Mouse (Mus musculus) small intestine, adult 2 months (tissue): Measurements from ENCODE around the gene Nprl2. TPM values are rescaled to one million over a fixed set of nuclear protein-coding genes. Genes with fewer than 3 reads are reported as not detected.

Experiments used
- H3K27ac ChIP-seq: fragments of 200-500 bp; 2 replicates; pipeline ENCODE4 v1.5.1; 2012; ENCODE audit warnings: low read depth, low read length, control low read depth, inconsistent platforms; ENCODE audit not compliant: insufficient read depth
- H3K27me3 ChIP-seq: fragments of 200-500 bp; 2 replicates; pipeline ENCODE4 v1.6.1; 2012; ENCODE audit warnings: mild to moderate bottlenecking, moderate library complexity, low read length, inconsistent platforms; ENCODE audit not compliant: control insufficient read depth, insufficient read depth
- H3K36me3 ChIP-seq: fragments of 200-500 bp; 2 replicates; pipeline ENCODE4 v1.6.1; 2012; ENCODE audit warnings: mild to moderate bottlenecking, low read length, control low read depth, inconsistent platforms; ENCODE audit not compliant: control insufficient read depth, insufficient read depth
- H3K4me1 ChIP-seq: fragments of 200-500 bp; 2 replicates; pipeline ENCODE4 v1.6.1; 2012; ENCODE audit warnings: low read length, inconsistent platforms, mixed read lengths; ENCODE audit not compliant: control insufficient read depth, insufficient read depth, insufficient read length
- H3K4me3 ChIP-seq: fragments of 200-500 bp; 2 replicates; pipeline ENCODE4 v1.5.1; 2012; ENCODE audit warnings: low read depth, mild to moderate bottlenecking, control low read depth, inconsistent platforms, low read length, moderate library complexity
- CTCF ChIP-seq: fragments of 200-500 bp; IDR thresholded peaks from 2 replicates; pipeline ENCODE4 v1.5.1; 2012; ENCODE audit warnings: low read depth, mild to moderate bottlenecking, control low read depth, inconsistent platforms, low read length, moderate library complexity, mixed read lengths; ENCODE audit not compliant: insufficient replicate concordance, insufficient read length; ENCODE audit errors: extremely low read depth
- POLR2A ChIP-seq: fragments of 200-500 bp; IDR thresholded peaks from 2 replicates; pipeline ENCODE4 v1.6.1; 2012; ENCODE audit warnings: low read depth, mild to moderate bottlenecking, control low read depth, inconsistent platforms, low read length, moderate library complexity
- WGBS: fragments of 180-500 bp; shearing (Covaris S2); methylation state at CpG from one replicate; pipeline ENCODE4 v1.1.7; 2018; 5-methylcytosine and 5-hydroxymethylcytosine counted together
- polyA plus RNA-seq: library from polyadenylated mRNA; depleted of rRNA; stranded (reverse); fragments of >200 nt; gene quantifications from 2 replicates; pipeline ENCODE4 v1.2.3, GENCODE M21; 2012

Gene Nprl2
- polyA plus RNA-seq, 1 experiment = 23.3 TPM

DNA sequence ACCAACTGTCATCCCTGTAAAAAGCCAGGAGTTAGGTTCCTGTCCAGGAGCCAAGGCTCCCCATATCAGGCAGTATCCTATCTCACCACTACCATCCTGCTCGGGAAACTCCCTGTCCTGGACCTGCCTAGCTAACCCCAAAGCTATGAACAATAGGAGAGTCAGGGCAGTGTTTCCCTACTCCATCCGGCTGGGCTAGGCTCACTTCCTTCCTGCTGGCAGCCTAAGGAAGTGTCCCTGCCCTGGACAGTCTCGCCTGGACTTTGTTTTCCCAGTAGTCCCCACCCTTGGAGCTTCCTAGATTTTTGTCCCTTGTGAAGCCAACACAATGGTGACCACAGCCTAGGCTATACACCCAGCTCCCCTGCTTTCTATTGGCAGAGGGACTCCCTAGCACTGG lies 24.8 kb downstream of the Nprl2 start:
- Histone ChIP-seq H3K27ac (peak overlapping the region; percentile 99), H3K4me1 (peaks cover 35% of the 10 kb centered on the region), H3K27me3 (no peaks in the 10 kb centered on the region), H3K4me3 (peak overlapping the region; percentile 89), H3K36me3 (peaks cover 12% of the 10 kb centered on the region)
- peak; percentile 47; the same call in 1 of the 2 replicates for TF ChIP-seq CTCF
- TF ChIP-seq POLR2A = peak; percentile 45; the same call in 1 of the 2 replicates
- WGBS = 19% methylated on average over 3 of the region's 3 CpGs

DNA sequence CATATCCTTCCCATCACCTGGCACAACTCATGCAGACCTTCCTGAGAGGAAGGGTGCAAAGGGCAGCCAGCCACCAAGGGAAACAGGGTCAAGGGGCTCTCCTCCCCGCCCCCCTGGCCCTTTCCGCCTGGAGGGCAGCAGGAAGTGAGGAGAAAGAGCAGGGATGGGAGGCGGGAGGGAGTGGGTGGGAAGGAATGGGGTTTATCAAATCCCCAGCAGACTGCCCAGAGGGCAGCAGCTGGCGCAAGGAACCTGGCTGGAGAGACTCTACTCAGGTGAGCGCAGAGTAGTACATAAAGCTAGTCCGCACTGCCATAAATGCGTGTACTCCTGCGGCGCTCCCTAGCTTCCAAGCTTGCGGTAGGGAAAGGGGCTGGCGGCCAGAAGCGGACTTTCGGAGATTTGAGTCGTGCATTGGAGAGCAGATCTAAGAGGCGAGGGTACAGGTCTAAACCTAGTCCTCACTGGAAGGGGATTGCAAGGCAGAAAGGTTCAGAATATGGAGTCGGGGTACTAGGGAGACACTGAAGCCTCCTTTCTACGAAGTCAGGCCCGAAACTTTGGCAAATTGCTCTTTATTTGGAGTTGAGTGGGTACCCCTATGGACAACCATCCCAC lies 25.8 kb downstream of the Nprl2 start, which contains the start of gene Hyal2:
TSS of gene Hyal2 (plus strand) at position 244 of the 618 bp plus-strand sequence.
- H3K27me3 ChIP-seq = no peaks in the 10 kb centered on the region
- 13% methylated on average over 18 of the region's 18 CpGs for WGBS
- no peak for TF ChIP-seq CTCF
- TF ChIP-seq POLR2A = peak; percentile 31; the same call in 1 of the 2 replicates
- H3K4me3 ChIP-seq = peak within 1 kb of the TSS; percentile 89
- H3K36me3 ChIP-seq = peaks cover 15% of the 10 kb centered on the region
- H3K4me1 ChIP-seq = peaks cover 39% of the 10 kb centered on the region
- H3K27ac ChIP-seq = peak within 1 kb of the TSS; percentile 99

GRCm38 (mm10) chr9:107568331-107569261 lies 26.6 kb downstream of the Nprl2 start:
- H3K4me3 ChIP-seq = peak overlapping the region; percentile 89
- H3K27me3 ChIP-seq = no peaks in the 10 kb centered on the region
- peaks cover 39% of the 10 kb centered on the region for H3K4me1 ChIP-seq
- TF ChIP-seq CTCF (no peak), POLR2A (no peak; the same call in 1 of the 2 replicates)
- under 1% methylated on average over 41 of the region's 41 CpGs for WGBS
- peak overlapping the region; percentile 99 for H3K27ac ChIP-seq
- peaks cover 20% of the 10 kb centered on the region for H3K36me3 ChIP-seq

- Histone ChIP-seq H3K27ac (peak overlapping the region; percentile 99), H3K36me3 (peaks cover 20% of the 10 kb centered on the region), H3K4me1 (peaks cover 33% of the 10 kb centered on the region), H3K27me3 (no peaks in the 10 kb centered on the region), H3K4me3 (peak overlapping the region; percentile 89)
- no peak for TF ChIP-seq POLR2A
- no peak for TF ChIP-seq CTCF
- WGBS = under 1% methylated on average over 23 of the region's 23 CpGs
Observed at GRCm38 (mm10) chr9:107569270-107569669, 27.2 kb downstream of the Nprl2 start.

DNA sequence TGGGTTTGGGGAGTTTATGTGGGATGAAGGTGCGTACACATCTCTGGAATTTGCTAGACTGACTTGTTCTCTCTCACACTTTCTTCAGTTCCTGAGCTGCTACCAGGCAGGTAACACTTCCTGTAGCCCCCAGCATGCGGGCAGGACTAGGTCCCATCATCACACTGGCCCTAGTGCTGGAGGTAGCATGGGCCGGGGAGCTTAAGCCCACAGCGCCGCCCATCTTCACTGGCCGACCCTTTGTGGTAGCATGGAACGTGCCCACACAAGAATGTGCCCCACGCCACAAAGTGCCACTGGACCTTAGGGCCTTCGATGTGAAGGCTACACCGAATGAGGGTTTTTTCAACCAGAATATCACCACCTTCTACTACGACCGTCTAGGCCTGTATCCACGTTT lies 28.0 kb downstream of the Nprl2 start:
- TF ChIP-seq CTCF = no peak
- TF ChIP-seq POLR2A = no peak
- 36% methylated on average over 13 of the region's 13 CpGs for WGBS
- Histone ChIP-seq H3K36me3 (peaks cover 16% of the 10 kb centered on the region), H3K4me1 (peaks cover 34% of the 10 kb centered on the region), H3K27me3 (no peaks in the 10 kb centered on the region), H3K4me3 (peak overlapping the region; percentile 89), H3K27ac (peak overlapping the region; percentile 99)

DNA sequence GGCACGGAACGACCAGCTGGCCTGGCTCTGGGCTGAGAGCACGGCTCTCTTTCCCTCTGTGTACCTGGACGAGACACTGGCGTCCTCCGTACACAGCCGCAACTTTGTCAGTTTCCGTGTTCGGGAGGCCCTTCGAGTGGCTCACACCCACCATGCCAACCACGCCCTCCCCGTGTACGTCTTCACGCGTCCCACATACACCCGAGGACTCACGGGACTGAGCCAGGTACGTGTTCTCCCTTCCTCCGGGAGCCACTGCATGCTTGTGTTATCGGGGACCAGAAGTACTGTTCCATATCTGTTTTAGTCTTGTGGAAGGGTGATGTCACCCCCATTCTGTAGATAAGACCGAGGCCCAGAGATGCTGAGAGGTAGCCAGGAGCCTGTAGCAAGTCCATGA lies 28.8 kb downstream of the Nprl2 start:
- H3K4me1 ChIP-seq = peaks cover 31% of the 10 kb centered on the region
- no peaks in the 10 kb centered on the region for H3K27me3 ChIP-seq
- H3K36me3 ChIP-seq = peaks cover 13% of the 10 kb centered on the region
- peak overlapping the region; percentile 89 for H3K4me3 ChIP-seq
- TF ChIP-seq CTCF (no peak), POLR2A (peak; percentile 69; the same call in 1 of the 2 replicates)
- WGBS = 31% methylated on average over 21 of the region's 21 CpGs
- peak overlapping the region; percentile 99 for H3K27ac ChIP-seq
